Mouse (Mus musculus) CH12F3 (cell line): ENCODE data around the gene Hdac9.

Experiments used
- in situ Hi-C: fragments of 300-500 bp; cut with MboI; formaldehyde crosslinking; loops from 2 replicates; pipeline ENCODE4 v1.14.3; 2020; ENCODE audit warnings: low sequenced_read_pairs

Hdac9 gene

GRCm38 (mm10) chr12:34720906-34721305 is 196.0 kb downstream of the Hdac9 start:
- in situ Hi-C loops: no loop called here

GRCm38 (mm10) chr12:34714266-34714939 is 202.5 kb downstream of the Hdac9 start:
- in situ Hi-C loops: no loop called here

- in situ Hi-C loops: no loop called here
These were observed 218.9 kb downstream of the Hdac9 start for GRCm38 (mm10) chr12:34697981-34698380.

- in situ Hi-C loops: no loop called here
These were observed 220.2 kb downstream of the Hdac9 start for GRCm38 (mm10) chr12:34696736-34697135.

- in situ Hi-C loops: no loop called here
These were observed 228.0 kb downstream of the Hdac9 start for GRCm38 (mm10) chr12:34688941-34689340.

- in situ Hi-C loops: no loop called here
These were observed 233.5 kb downstream of the Hdac9 start for GRCm38 (mm10) chr12:34683375-34683774.

GRCm38 (mm10) chr12:34682657-34683056 is 234.2 kb downstream of the Hdac9 start:
- in situ Hi-C loops: no loop called here

GRCm38 (mm10) chr12:34680576-34680975 is 236.3 kb downstream of the Hdac9 start:
- in situ Hi-C loops: no loop called here

GRCm38 (mm10) chr12:34677110-34677509 is 239.8 kb downstream of the Hdac9 start:
- in situ Hi-C loops: no loop called here

GRCm38 (mm10) chr12:34674235-34674634 is 242.7 kb downstream of the Hdac9 start:
- in situ Hi-C loops: no loop called here

- in situ Hi-C loops: no loop called here
These were observed 243.4 kb downstream of the Hdac9 start for GRCm38 (mm10) chr12:34673539-34673938.

GRCm38 (mm10) chr12:34664758-34665157 is 252.1 kb downstream of the Hdac9 start:
- in situ Hi-C loops: loop anchor here (10.0 kb wide), 1 partner anchor 520 kb away; no protein-coding TSS in a partner anchor

- in situ Hi-C loops: loop anchor here (10.0 kb wide), 1 partner anchor 523 kb away; no protein-coding TSS in a partner anchor
These were observed 255.5 kb downstream of the Hdac9 start for GRCm38 (mm10) chr12:34661378-34661777.

- in situ Hi-C loops: loop anchor here (10.0 kb wide), 1 partner anchor 525 kb away; no protein-coding TSS in a partner anchor
These were observed 256.9 kb downstream of the Hdac9 start for GRCm38 (mm10) chr12:34660027-34660426.

GRCm38 (mm10) chr12:34658568-34658967 is 258.3 kb downstream of the Hdac9 start:
- in situ Hi-C loops: no loop called here

GRCm38 (mm10) chr12:34658119-34658518 is 258.8 kb downstream of the Hdac9 start:
- in situ Hi-C loops: no loop called here

GRCm38 (mm10) chr12:34653615-34654014 is 263.3 kb downstream of the Hdac9 start:
- in situ Hi-C loops: no loop called here

- in situ Hi-C loops: no loop called here
These were observed 268.1 kb downstream of the Hdac9 start for GRCm38 (mm10) chr12:34648753-34649152.

GRCm38 (mm10) chr12:34641705-34642259 is 275.1 kb downstream of the Hdac9 start:
- in situ Hi-C loops: no loop called here

GRCm38 (mm10) chr12:34637238-34638124 is 279.4 kb downstream of the Hdac9 start:
- in situ Hi-C loops: no loop called here

- in situ Hi-C loops: no loop called here
These were observed 297.8 kb downstream of the Hdac9 start for GRCm38 (mm10) chr12:34619101-34619500.
